Mouse (Mus musculus): ENCODE results near the gene Ugt1a9. TPM values are rescaled to one million over a fixed set of nuclear protein-coding genes. Genes with fewer than 3 reads are reported as not detected.
"Not testable (repeated sequence)": the region's sequence is repeated elsewhere in the genome, so short reads cannot be mapped to it uniquely, and the experiment has no call there.

Ugt1a9 gene
- polyA plus RNA-seq, 1 experiment from 2014 or later = 0.65 TPM

DNA sequence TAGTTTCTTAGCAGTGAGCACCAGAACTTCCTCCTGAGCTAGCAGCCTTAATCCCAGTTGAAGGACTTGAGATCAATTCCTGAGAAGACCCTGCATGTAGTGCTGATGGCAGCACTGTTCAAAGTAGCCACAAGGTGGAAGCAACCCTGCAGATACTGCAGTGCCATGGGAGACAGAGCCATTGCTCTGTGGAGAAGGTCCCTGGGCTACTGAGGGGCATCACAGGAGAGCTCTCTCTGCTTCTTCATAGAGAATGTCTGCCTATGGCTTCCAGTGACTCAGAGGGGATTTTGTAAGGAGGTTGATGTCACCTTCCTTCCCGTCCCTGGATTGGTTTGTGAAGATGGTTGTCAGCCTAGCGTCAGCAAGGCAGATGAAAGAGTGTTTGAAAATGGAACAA is 79.5 kb downstream of the Ugt1a9 start:
- ATAC-seq (ENCODE audit: low FRiP score, low TSS enrichment) (0 out of 2 replicates have a peak, but pooled peaks have one; percentile 31), DNase-seq (ENCODE audit: low spot score) (peak; percentile 18)
- WGBS = 63% methylated on average over 2 of the region's 2 CpGs
- not testable (repeated sequence) for H3K4me3 ChIP-seq (ENCODE audit: low read depth, low read length); H3K9ac ChIP-seq (ENCODE audit: low read length); H3K27me3 ChIP-seq (ENCODE audit: control insufficient read depth, insufficient read depth, low read length); H3K9me3 ChIP-seq (ENCODE audit: control insufficient read depth, low read length); H3K4me1 ChIP-seq (replicated peaks; ENCODE audit: control insufficient read depth, insufficient read depth); H3K27ac ChIP-seq (replicated peaks); H3K36me3 ChIP-seq (ENCODE audit: control insufficient read depth, insufficient read depth, low read length); H3K4me2 ChIP-seq (replicated peaks; ENCODE audit: low read depth)
- TF ChIP-seq CTCF (IDR thresholded peaks at IDR 0.05; ENCODE audit: low read depth) = peak; percentile 66

DNA sequence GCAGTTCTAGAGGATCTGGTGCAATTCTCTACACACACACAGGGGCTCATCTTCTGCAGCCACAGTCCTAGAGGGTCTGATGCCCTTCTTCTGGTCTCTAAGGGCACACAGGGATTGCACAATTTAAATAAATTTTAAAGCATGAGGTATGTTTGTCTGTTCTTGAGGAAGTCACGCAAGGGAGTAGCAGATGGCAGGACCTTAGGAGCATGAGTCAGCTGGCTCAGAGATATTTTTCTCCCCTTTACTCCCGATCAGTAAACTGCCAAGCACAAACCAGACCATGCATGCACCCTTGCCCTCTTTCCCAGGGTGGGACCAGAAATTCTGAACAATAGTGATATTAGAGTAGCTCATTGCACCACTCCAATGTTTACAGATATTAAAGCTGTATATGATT is 87.8 kb downstream of the Ugt1a9 start:
- H3K36me3 ChIP-seq (ENCODE audit: control insufficient read depth, insufficient read depth, low read length) = no peaks in the 10 kb centered on the region
- no peak overlapping the region for H3K9ac ChIP-seq (ENCODE audit: low read length)
- no peaks in the 10 kb centered on the region for H3K9me3 ChIP-seq (ENCODE audit: control insufficient read depth, low read length)
- DNase-seq (ENCODE audit: low spot score) (peak; percentile 38), ATAC-seq (ENCODE audit: low FRiP score, low TSS enrichment) (peak; percentile 98)
- 39% methylated on average over 2 of the region's 2 CpGs for WGBS
- no peaks in the 10 kb centered on the region for H3K27me3 ChIP-seq (ENCODE audit: control insufficient read depth, insufficient read depth, low read length)
- no peak overlapping the region for H3K27ac ChIP-seq (replicated peaks)
- H3K4me1 ChIP-seq (replicated peaks; ENCODE audit: control insufficient read depth, insufficient read depth) = no peaks in the 10 kb centered on the region
- no peak for TF ChIP-seq EP300 (optimal IDR thresholded peaks at IDR 0.05)
- TF ChIP-seq CTCF (IDR thresholded peaks at IDR 0.05; ENCODE audit: low read depth) = no peak
- H3K4me2 ChIP-seq (replicated peaks; ENCODE audit: low read depth) = no peak overlapping the region
- H3K4me3 ChIP-seq (ENCODE audit: low read depth, low read length) = no peak overlapping the region

DNA sequence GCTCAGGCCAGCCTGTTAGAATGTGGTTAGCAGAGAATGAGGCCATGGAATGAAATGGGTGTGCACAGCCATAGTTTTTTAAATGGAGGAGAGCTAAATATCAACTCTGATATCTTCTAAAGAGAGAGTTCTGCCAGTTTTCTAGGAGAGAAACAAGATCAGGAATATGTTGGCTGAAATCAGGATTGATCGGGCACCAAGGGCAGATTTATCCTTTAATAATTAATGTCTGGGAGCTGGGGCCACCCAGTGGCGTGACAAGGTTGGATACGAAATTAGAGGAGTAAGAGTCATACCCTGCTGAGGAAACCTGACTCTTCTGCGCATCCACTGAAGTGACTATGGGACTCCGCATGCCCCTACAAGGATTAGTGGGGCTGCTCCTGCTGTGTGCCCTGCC is 95.1 kb downstream of the Ugt1a9 start, which contains the start of gene Ugt1a5:
Gene Ugt1a5, plus strand, starts transcription at position 302 of the 400 bp plus-strand sequence.
- TF ChIP-seq CTCF (IDR thresholded peaks at IDR 0.05; ENCODE audit: low read depth) (no peak), EP300 (optimal IDR thresholded peaks at IDR 0.05) (no peak)

DNA sequence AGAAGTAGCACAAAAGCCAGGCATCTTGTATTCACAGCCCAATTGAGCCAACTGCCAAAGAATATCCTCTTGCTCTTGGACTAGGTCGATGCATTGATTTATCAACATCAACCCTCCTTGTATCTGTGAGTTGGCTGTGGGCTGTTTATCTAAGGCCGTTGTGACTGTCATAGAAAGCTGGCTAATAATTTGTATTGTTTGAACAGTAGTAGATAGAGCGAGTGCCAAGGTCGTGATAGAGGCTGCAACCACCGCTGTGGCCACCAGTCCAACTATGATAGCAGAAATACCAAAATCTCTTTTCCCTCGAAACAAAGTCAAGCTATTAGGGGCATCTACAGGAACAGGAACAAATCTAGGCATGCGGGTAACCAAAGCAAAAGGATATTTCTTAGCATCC is 101.6 kb downstream of the Ugt1a9 start:
- not testable (repeated sequence) for H3K36me3 ChIP-seq (ENCODE audit: control insufficient read depth, insufficient read depth, low read length); H3K27ac ChIP-seq (replicated peaks); H3K4me1 ChIP-seq (replicated peaks; ENCODE audit: control insufficient read depth, insufficient read depth); H3K4me3 ChIP-seq (ENCODE audit: low read depth, low read length); H3K9me3 ChIP-seq (ENCODE audit: control insufficient read depth, low read length); H3K9ac ChIP-seq (ENCODE audit: low read length); H3K4me2 ChIP-seq (replicated peaks; ENCODE audit: low read depth); H3K27me3 ChIP-seq (ENCODE audit: control insufficient read depth, insufficient read depth, low read length); DNase-seq (ENCODE audit: low spot score); ATAC-seq (ENCODE audit: low FRiP score, low TSS enrichment)
- 74% methylated on average over 5 of the region's 7 CpGs for WGBS

More for the DNA sequence above, 95.1 kb downstream of the Ugt1a9 start, which contains the start of gene Ugt1a5:
- H3K27me3 ChIP-seq (ENCODE audit: control insufficient read depth, insufficient read depth, low read length) = no peaks in the 10 kb centered on the region
- no peaks in the 10 kb centered on the region for H3K9me3 ChIP-seq (ENCODE audit: control insufficient read depth, low read length)
- H3K4me2 ChIP-seq (replicated peaks; ENCODE audit: low read depth) = no peak within 1 kb of the TSS
- H3K9ac ChIP-seq (ENCODE audit: low read length) = no peak within 1 kb of the TSS
- no peak within 1 kb of the TSS for H3K27ac ChIP-seq (replicated peaks)
- no peaks in the 10 kb centered on the region for H3K36me3 ChIP-seq (ENCODE audit: control insufficient read depth, insufficient read depth, low read length)
- no peak for ATAC-seq (ENCODE audit: low FRiP score, low TSS enrichment)
- no peak for DNase-seq (ENCODE audit: low spot score)
- no peaks in the 10 kb centered on the region for H3K4me1 ChIP-seq (replicated peaks; ENCODE audit: control insufficient read depth, insufficient read depth)
- no peak within 1 kb of the TSS for H3K4me3 ChIP-seq (ENCODE audit: low read depth, low read length)
- WGBS = 88% methylated on average over 5 of the region's 5 CpGs

DNA sequence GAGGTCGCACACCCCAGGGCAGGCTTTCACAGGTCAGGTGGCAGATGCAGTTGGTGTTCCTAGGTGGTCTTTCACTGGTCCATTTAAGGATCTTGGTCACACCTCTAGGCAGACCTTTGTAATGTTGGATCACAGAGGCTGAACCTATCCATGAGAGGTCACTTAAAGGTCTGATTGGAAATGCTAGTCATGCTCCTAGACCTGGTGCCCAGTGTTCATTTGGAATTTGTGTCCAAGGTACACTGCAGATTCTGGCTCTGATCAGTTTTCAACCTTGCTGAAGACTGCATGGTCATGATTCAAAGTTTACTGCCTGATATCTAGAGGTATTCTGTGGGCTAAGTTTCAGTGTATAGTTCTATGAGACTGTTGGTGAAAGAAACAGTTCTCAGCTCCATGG is 109.1 kb downstream of the Ugt1a9 start:
- Histone ChIP-seq H3K27me3 (ENCODE audit: control insufficient read depth, insufficient read depth, low read length) (no peaks in the 10 kb centered on the region), H3K4me1 (replicated peaks; ENCODE audit: control insufficient read depth, insufficient read depth) (no peaks in the 10 kb centered on the region), H3K9ac (ENCODE audit: low read length) (no peak overlapping the region), H3K27ac (replicated peaks) (no peak overlapping the region), H3K4me2 (replicated peaks; ENCODE audit: low read depth) (no peak overlapping the region), H3K9me3 (ENCODE audit: control insufficient read depth, low read length) (no peaks in the 10 kb centered on the region), H3K4me3 (ENCODE audit: low read depth, low read length) (no peak overlapping the region), H3K36me3 (ENCODE audit: control insufficient read depth, insufficient read depth, low read length) (no peaks in the 10 kb centered on the region)
- TF ChIP-seq EP300 (optimal IDR thresholded peaks at IDR 0.05) = no peak
- TF ChIP-seq CTCF (IDR thresholded peaks at IDR 0.05; ENCODE audit: low read depth) = no peak
- DNase-seq (ENCODE audit: low spot score) (no peak), ATAC-seq (ENCODE audit: low FRiP score, low TSS enrichment) (no peak)
- 86% methylated on average over 1 of the region's 1 CpGs for WGBS

DNA sequence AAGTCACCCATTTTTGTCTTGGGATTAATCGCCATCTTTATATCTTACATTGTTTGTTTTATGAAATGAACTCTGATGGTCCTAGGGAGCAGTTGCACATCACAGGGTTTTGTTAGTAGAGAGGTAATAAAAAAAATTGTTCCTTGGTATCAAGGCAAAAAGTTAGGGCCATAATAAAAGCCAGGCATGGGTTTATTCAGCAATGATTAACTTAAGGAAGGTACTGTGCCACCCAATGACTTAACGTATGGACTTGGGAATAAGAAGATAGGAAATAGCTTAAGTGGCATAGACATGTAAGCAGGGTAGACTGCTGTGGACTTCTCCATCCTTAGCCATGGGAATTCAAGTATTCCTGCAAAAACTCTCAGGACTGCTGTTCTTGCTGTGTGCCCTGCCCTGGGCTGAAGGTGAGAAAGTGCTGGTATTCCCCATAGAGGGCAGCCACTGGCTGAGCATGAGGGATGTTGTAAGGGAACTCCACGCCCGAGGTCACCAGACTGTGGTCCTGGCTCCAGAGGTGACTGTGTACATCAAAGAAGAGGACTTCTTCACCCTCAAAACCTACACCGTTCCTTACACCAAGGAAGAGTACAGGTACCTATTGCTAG is 115.8 kb downstream of the Ugt1a9 start:
- H3K27ac ChIP-seq (replicated peaks) = no peak overlapping the region
- TF ChIP-seq EP300 (optimal IDR thresholded peaks at IDR 0.05) (no peak), CTCF (IDR thresholded peaks at IDR 0.05; ENCODE audit: low read depth) (no peak)
- H3K36me3 ChIP-seq (ENCODE audit: control insufficient read depth, insufficient read depth, low read length) = no peaks in the 10 kb centered on the region
- no peaks in the 10 kb centered on the region for H3K4me1 ChIP-seq (replicated peaks; ENCODE audit: control insufficient read depth, insufficient read depth)
- no peaks in the 10 kb centered on the region for H3K9me3 ChIP-seq (ENCODE audit: control insufficient read depth, low read length)
- no peak overlapping the region for H3K4me2 ChIP-seq (replicated peaks; ENCODE audit: low read depth)
- ATAC-seq (ENCODE audit: low FRiP score, low TSS enrichment) (no peak), DNase-seq (ENCODE audit: low spot score) (no peak)
- H3K9ac ChIP-seq (ENCODE audit: low read length) = no peak overlapping the region
- no peak overlapping the region for H3K4me3 ChIP-seq (ENCODE audit: low read depth, low read length)
- 84% methylated on average over 5 of the region's 5 CpGs for WGBS
- H3K27me3 ChIP-seq (ENCODE audit: control insufficient read depth, insufficient read depth, low read length) = no peaks in the 10 kb centered on the region

All from stomach, postnatal 0 days (tissue).